Comparison of ENCODE assay signal across 18 mouse cellular contexts in the genomic region with DNA sequence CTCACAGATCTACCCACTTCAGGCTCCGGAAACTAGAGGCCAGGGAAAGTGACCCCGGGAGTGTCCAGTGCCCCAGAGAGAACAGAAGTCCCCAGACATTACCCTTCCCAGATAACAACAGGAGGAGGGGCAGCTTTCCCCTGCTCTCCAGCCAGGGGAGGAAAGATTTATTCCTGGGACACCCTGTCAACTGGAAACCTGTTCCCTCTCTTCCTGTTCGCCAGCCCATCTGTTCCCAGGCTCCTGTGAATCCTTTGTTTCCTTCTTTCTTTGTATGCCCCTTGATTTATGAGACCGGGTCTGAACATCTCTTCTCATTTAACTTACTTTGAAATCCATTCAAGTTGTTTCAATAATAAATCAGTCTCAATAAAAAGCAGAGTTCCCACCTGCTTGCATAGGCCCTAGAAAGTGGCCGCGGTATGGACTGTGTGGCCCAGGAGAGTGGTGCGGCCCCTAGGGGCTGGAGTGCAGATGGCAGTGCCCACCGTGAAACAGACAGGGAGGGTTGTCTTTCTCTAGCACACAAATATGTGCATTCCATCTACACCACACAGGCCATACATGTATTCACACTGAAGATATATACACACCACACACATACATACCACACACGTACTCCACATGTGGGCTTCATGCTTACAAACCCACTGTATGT. TPM values are rescaled to one million over a fixed set of nuclear protein-coding genes. Genes with fewer than 3 reads are reported as not detected.
A peak's percentile ranks its signal among the peaks of the same experiment; 100 is the strongest.
DNase-seq lines count a peak whose midpoint lies in the region; ATAC-seq and TF ChIP-seq lines count a peak whose summit lies in the region.
"Had no signal": no experiment of that assay in that cellular context is flagged by ENCODE, and none has a peak within 500 bp of the region (broad histone marks: within the 10 kb centered on the region; RNA-seq: fewer than 3 reads in every experiment).

No protein-coding gene starts in this region.

- H3K4me2 ChIP-seq in forebrain, embryonic 15.5 days (replicated peaks): no peak overlapping the region
- H3K4me2 ChIP-seq in forebrain, embryonic 12.5 days: no peak overlapping the region
- no peak overlapping the region for H3K4me2 ChIP-seq in midbrain, postnatal 0 days (ENCODE audit: low read depth, low read length, poor library complexity, severe bottlenecking)
- H3K4me2 ChIP-seq in midbrain, embryonic 11.5 days: no peak overlapping the region
- H3K4me2 ChIP-seq in hindbrain, embryonic 15.5 days: no peak overlapping the region
- no peak overlapping the region for H3K4me2 ChIP-seq in stomach, postnatal 0 days (replicated peaks; ENCODE audit: low read depth)
- no peak overlapping the region for H3K4me2 ChIP-seq in heart, embryonic 12.5 days
- H3K4me2 ChIP-seq: embryonic facial prominence, embryonic 13.5 days; limb, embryonic 12.5 days; liver, embryonic 15.5 days; midbrain, embryonic 13.5 days had no signal

- H3K27me3 ChIP-seq in forebrain, embryonic 15.5 days: peaks cover 8% of the 10 kb centered on the region; the same call in 1 of the 2 replicates
- H3K27me3 ChIP-seq in forebrain, embryonic 12.5 days: peaks cover 36% of the 10 kb centered on the region
- H3K27me3 ChIP-seq in midbrain, postnatal 0 days (ENCODE audit: insufficient read depth, low read length): no peaks in the 10 kb centered on the region
- peaks cover 3% of the 10 kb centered on the region; the same call in 1 of the 2 replicates for H3K27me3 ChIP-seq in midbrain, embryonic 11.5 days (ENCODE audit: control insufficient read depth, insufficient read depth, low read length)
- no peaks in the 10 kb centered on the region for H3K27me3 ChIP-seq in hindbrain, embryonic 15.5 days
- no peaks in the 10 kb centered on the region for H3K27me3 ChIP-seq in stomach, postnatal 0 days (ENCODE audit: control insufficient read depth, insufficient read depth, low read length)
- peaks cover 42% of the 10 kb centered on the region for H3K27me3 ChIP-seq in heart, embryonic 12.5 days (replicated peaks)
- H3K27me3 ChIP-seq: Patski had no signal

- peak overlapping the region; percentile 54 for H3K27ac ChIP-seq in forebrain, embryonic 15.5 days (replicated peaks)
- H3K27ac ChIP-seq in forebrain, embryonic 12.5 days: no peak overlapping the region
- no peak overlapping the region for H3K27ac ChIP-seq in midbrain, postnatal 0 days (ENCODE audit: low read depth, low read length)
- no peak overlapping the region; the same call in 1 of the 2 replicates for H3K27ac ChIP-seq in midbrain, embryonic 11.5 days (ENCODE audit: low read depth, low read length)
- no peak overlapping the region; the same call in 1 of the 2 replicates for H3K27ac ChIP-seq in hindbrain, embryonic 15.5 days (replicated peaks)
- no peak overlapping the region for H3K27ac ChIP-seq in stomach, postnatal 0 days (replicated peaks)
- no peak overlapping the region for H3K27ac ChIP-seq in heart, embryonic 12.5 days (ENCODE audit: poor library complexity, severe bottlenecking)
- H3K27ac ChIP-seq: embryonic facial prominence, embryonic 13.5 days; heart, adult 2 months; limb, embryonic 12.5 days; liver, embryonic 15.5 days had no signal

- DNase-seq in midbrain, postnatal 0 days (ENCODE audit: low spot score): no peak
- no peak for DNase-seq in midbrain, embryonic 11.5 days (ENCODE audit: low spot score, missing footprints)
- no peak for DNase-seq in stomach, postnatal 0 days (ENCODE audit: low spot score)
- DNase-seq in ovary, postnatal 14 days (ENCODE audit: low spot score): no peak
- DNase-seq: cerebellum, postnatal 14 days; heart, adult 2 months; right cerebral cortex, adult 18-20 months; thymus, postnatal 25 days had no signal

- no peak overlapping the region for H3K9ac ChIP-seq in forebrain, embryonic 15.5 days (replicated peaks)
- no peak overlapping the region for H3K9ac ChIP-seq in forebrain, embryonic 12.5 days
- H3K9ac ChIP-seq in midbrain, postnatal 0 days (replicated peaks; ENCODE audit: low read length, poor library complexity, severe bottlenecking): no peak overlapping the region
- H3K9ac ChIP-seq in midbrain, embryonic 11.5 days (ENCODE audit: low read length): no peak overlapping the region
- no peak overlapping the region for H3K9ac ChIP-seq in hindbrain, embryonic 15.5 days
- no peak overlapping the region for H3K9ac ChIP-seq in stomach, postnatal 0 days (ENCODE audit: low read length)
- no peak overlapping the region for H3K9ac ChIP-seq in heart, embryonic 12.5 days
- H3K9ac ChIP-seq: embryonic facial prominence, embryonic 13.5 days; limb, embryonic 12.5 days; liver, embryonic 15.5 days; midbrain, embryonic 13.5 days had no signal

- H3K36me3 ChIP-seq in forebrain, embryonic 15.5 days: no peaks in the 10 kb centered on the region
- no peaks in the 10 kb centered on the region for H3K36me3 ChIP-seq in forebrain, embryonic 12.5 days (replicated peaks)
- H3K36me3 ChIP-seq in midbrain, postnatal 0 days (ENCODE audit: insufficient read depth, low read length): no peaks in the 10 kb centered on the region
- H3K36me3 ChIP-seq in midbrain, embryonic 11.5 days (ENCODE audit: control insufficient read depth, insufficient read depth, low read length): no peaks in the 10 kb centered on the region
- no peaks in the 10 kb centered on the region for H3K36me3 ChIP-seq in hindbrain, embryonic 15.5 days
- no peaks in the 10 kb centered on the region for H3K36me3 ChIP-seq in stomach, postnatal 0 days (ENCODE audit: control insufficient read depth, insufficient read depth, low read length)
- no peaks in the 10 kb centered on the region for H3K36me3 ChIP-seq in heart, embryonic 12.5 days
- H3K36me3 ChIP-seq: embryonic facial prominence, embryonic 13.5 days; limb, embryonic 12.5 days; liver, embryonic 15.5 days; midbrain, embryonic 13.5 days had no signal

- no peaks in the 10 kb centered on the region for H3K9me3 ChIP-seq in forebrain, embryonic 15.5 days
- no peaks in the 10 kb centered on the region for H3K9me3 ChIP-seq in forebrain, embryonic 12.5 days
- H3K9me3 ChIP-seq in midbrain, postnatal 0 days (ENCODE audit: low read length): no peaks in the 10 kb centered on the region
- H3K9me3 ChIP-seq in midbrain, embryonic 11.5 days (ENCODE audit: control insufficient read depth, low read length): no peaks in the 10 kb centered on the region
- no peaks in the 10 kb centered on the region for H3K9me3 ChIP-seq in hindbrain, embryonic 15.5 days
- no peaks in the 10 kb centered on the region for H3K9me3 ChIP-seq in stomach, postnatal 0 days (ENCODE audit: control insufficient read depth, low read length)
- H3K9me3 ChIP-seq in heart, embryonic 12.5 days (replicated peaks): no peaks in the 10 kb centered on the region
- H3K9me3 ChIP-seq: embryonic facial prominence, embryonic 13.5 days; limb, embryonic 12.5 days; liver, embryonic 15.5 days; midbrain, embryonic 13.5 days had no signal

- 56% methylated on average over 9 of the region's 9 CpGs for WGBS in forebrain, embryonic 15.5 days
- 73% methylated on average over 9 of the region's 9 CpGs for WGBS in forebrain, embryonic 12.5 days
- WGBS in midbrain, postnatal 0 days: 67% methylated on average over 9 of the region's 9 CpGs
- 70% methylated on average over 9 of the region's 9 CpGs for WGBS in midbrain, embryonic 11.5 days
- 41% methylated on average over 9 of the region's 9 CpGs for WGBS in hindbrain, embryonic 15.5 days
- WGBS in stomach, postnatal 0 days: 61% methylated on average over 9 of the region's 9 CpGs
- 72% methylated on average over 9 of the region's 9 CpGs for WGBS in heart, embryonic 12.5 days

- TF ChIP-seq CTCF in midbrain, postnatal 0 days (IDR thresholded peaks at IDR 0.05): peak; percentile 31; the same call in 1 of the 2 replicates
- TF ChIP-seq CTCF in stomach, postnatal 0 days (IDR thresholded peaks at IDR 0.05; ENCODE audit: low read depth): 0 out of 2 replicates have a peak, but pooled peaks have one; percentile 5

- H3K4me3 ChIP-seq in forebrain, embryonic 15.5 days: no peak overlapping the region
- H3K4me3 ChIP-seq in forebrain, embryonic 12.5 days (replicated peaks): no peak overlapping the region
- H3K4me3 ChIP-seq in midbrain, postnatal 0 days (ENCODE audit: low read depth, low read length): no peak overlapping the region
- no peak overlapping the region for H3K4me3 ChIP-seq in midbrain, embryonic 11.5 days (ENCODE audit: low read depth, low read length)
- no peak overlapping the region for H3K4me3 ChIP-seq in hindbrain, embryonic 15.5 days
- no peak overlapping the region for H3K4me3 ChIP-seq in stomach, postnatal 0 days (ENCODE audit: low read depth, low read length)
- H3K4me3 ChIP-seq in heart, embryonic 12.5 days: no peak overlapping the region
- H3K4me3 ChIP-seq: embryonic facial prominence, embryonic 13.5 days; heart, adult 2 months; limb, embryonic 12.5 days; liver, embryonic 15.5 days; midbrain, embryonic 13.5 days had no signal

- ATAC-seq in forebrain, embryonic 15.5 days (replicated peaks): no peak
- ATAC-seq in forebrain, embryonic 12.5 days (ENCODE audit: low FRiP score): no peak
- no peak for ATAC-seq in midbrain, postnatal 0 days (ENCODE audit: low FRiP score)
- no peak for ATAC-seq in midbrain, embryonic 11.5 days (ENCODE audit: low FRiP score)
- ATAC-seq in hindbrain, embryonic 15.5 days (ENCODE audit: low FRiP score, low read depth): 0 out of 2 replicates have a peak, but pooled peaks have one; percentile 13
- ATAC-seq in stomach, postnatal 0 days (ENCODE audit: low FRiP score, low TSS enrichment): no peak
- ATAC-seq in heart, embryonic 12.5 days (ENCODE audit: insufficient number of reproducible peaks, low FRiP score): no peak
- ATAC-seq: inflammation-experienced regulatory T-cells, adult 6 months; midbrain, embryonic 13.5 days; Patski had no signal

- no peak for TF ChIP-seq EP300 in stomach, postnatal 0 days (optimal IDR thresholded peaks at IDR 0.05)

- peaks cover 22% of the 10 kb centered on the region for H3K4me1 ChIP-seq in forebrain, embryonic 15.5 days
- H3K4me1 ChIP-seq in forebrain, embryonic 12.5 days: peaks cover 25% of the 10 kb centered on the region
- peaks cover 17% of the 10 kb centered on the region for H3K4me1 ChIP-seq in midbrain, postnatal 0 days (ENCODE audit: insufficient read depth, low read length)
- H3K4me1 ChIP-seq in midbrain, embryonic 11.5 days (ENCODE audit: control insufficient read depth, insufficient read depth, low read length): peaks cover 20% of the 10 kb centered on the region
- H3K4me1 ChIP-seq in hindbrain, embryonic 15.5 days (replicated peaks): peaks cover 38% of the 10 kb centered on the region
- H3K4me1 ChIP-seq in stomach, postnatal 0 days (replicated peaks; ENCODE audit: control insufficient read depth, insufficient read depth): no peaks in the 10 kb centered on the region
- H3K4me1 ChIP-seq in heart, embryonic 12.5 days (replicated peaks): peaks cover 6% of the 10 kb centered on the region
- H3K4me1 ChIP-seq: liver, embryonic 15.5 days had no signal

RNA-seq across cellular contexts. Expression of a gene that starts 45.0 kb away (rescaled TPM):
- 18.4 and 19.0 TPM in 2 replicates for polyA plus RNA-seq in forebrain, embryonic 15.5 days (2015; fragmentation: Nextera tagmentation; extraction: Ambion mirVana)
- polyA plus RNA-seq in forebrain, embryonic 12.5 days (2016; fragmentation: Nextera tagmentation; extraction: Ambion mirVana): 19.1 and 20.8 TPM in 2 replicates
- total RNA-seq in midbrain, postnatal 0 days (2014; rRNA removed): 16.0 and 19.8 TPM in 2 replicates
- polyA plus RNA-seq in midbrain, postnatal 0 days (2015; fragmentation: Nextera tagmentation; extraction: Ambion mirVana): 12.7 and 14.6 TPM in 2 replicates
- polyA plus RNA-seq in midbrain, embryonic 11.5 days (2014; fragmentation: Nextera tagmentation; extraction: Ambion mirVana): 15.5 and 15.8 TPM in 2 replicates
- 18.4 and 20.2 TPM in 2 replicates for polyA plus RNA-seq in hindbrain, embryonic 15.5 days (2015; fragmentation: Nextera tagmentation; extraction: Ambion mirVana)
- 9.5 and 10.3 TPM in 2 replicates for polyA plus RNA-seq in stomach, postnatal 0 days (2015; fragmentation: Nextera tagmentation; extraction: Ambion mirVana)
- 21.6 and 22.3 TPM in 2 replicates for polyA plus RNA-seq in heart, embryonic 12.5 days (2016; fragmentation: Nextera tagmentation; extraction: Ambion mirVana)

RNA-seq across cellular contexts. Expression of a gene that starts 48.8 kb away (rescaled TPM):
- polyA plus RNA-seq in forebrain, embryonic 15.5 days (2015; fragmentation: Nextera tagmentation; extraction: Ambion mirVana): 22.6 and 25.1 TPM in 2 replicates
- polyA plus RNA-seq in forebrain, embryonic 12.5 days (2016; fragmentation: Nextera tagmentation; extraction: Ambion mirVana): 31.2 and 35.1 TPM in 2 replicates
- total RNA-seq in midbrain, postnatal 0 days (2014; rRNA removed): 54.5 and 59.6 TPM in 2 replicates
- 24.3 and 27.8 TPM in 2 replicates for polyA plus RNA-seq in midbrain, postnatal 0 days (2015; fragmentation: Nextera tagmentation; extraction: Ambion mirVana)
- polyA plus RNA-seq in midbrain, embryonic 11.5 days (2014; fragmentation: Nextera tagmentation; extraction: Ambion mirVana): 30.5 and 30.9 TPM in 2 replicates
- polyA plus RNA-seq in hindbrain, embryonic 15.5 days (2015; fragmentation: Nextera tagmentation; extraction: Ambion mirVana): 22.7 and 22.8 TPM in 2 replicates
- 14.7 and 15.4 TPM in 2 replicates for polyA plus RNA-seq in stomach, postnatal 0 days (2015; fragmentation: Nextera tagmentation; extraction: Ambion mirVana)
- 21.8 and 23.1 TPM in 2 replicates for polyA plus RNA-seq in heart, embryonic 12.5 days (2016; fragmentation: Nextera tagmentation; extraction: Ambion mirVana)
